Mouse (Mus musculus): ENCODE data around the gene Sv2a.
"Not testable (repeated sequence)": the region's sequence is repeated elsewhere in the genome, so short reads cannot be mapped to it uniquely, and the experiment has no call there.

Gene Sv2a

DNA sequence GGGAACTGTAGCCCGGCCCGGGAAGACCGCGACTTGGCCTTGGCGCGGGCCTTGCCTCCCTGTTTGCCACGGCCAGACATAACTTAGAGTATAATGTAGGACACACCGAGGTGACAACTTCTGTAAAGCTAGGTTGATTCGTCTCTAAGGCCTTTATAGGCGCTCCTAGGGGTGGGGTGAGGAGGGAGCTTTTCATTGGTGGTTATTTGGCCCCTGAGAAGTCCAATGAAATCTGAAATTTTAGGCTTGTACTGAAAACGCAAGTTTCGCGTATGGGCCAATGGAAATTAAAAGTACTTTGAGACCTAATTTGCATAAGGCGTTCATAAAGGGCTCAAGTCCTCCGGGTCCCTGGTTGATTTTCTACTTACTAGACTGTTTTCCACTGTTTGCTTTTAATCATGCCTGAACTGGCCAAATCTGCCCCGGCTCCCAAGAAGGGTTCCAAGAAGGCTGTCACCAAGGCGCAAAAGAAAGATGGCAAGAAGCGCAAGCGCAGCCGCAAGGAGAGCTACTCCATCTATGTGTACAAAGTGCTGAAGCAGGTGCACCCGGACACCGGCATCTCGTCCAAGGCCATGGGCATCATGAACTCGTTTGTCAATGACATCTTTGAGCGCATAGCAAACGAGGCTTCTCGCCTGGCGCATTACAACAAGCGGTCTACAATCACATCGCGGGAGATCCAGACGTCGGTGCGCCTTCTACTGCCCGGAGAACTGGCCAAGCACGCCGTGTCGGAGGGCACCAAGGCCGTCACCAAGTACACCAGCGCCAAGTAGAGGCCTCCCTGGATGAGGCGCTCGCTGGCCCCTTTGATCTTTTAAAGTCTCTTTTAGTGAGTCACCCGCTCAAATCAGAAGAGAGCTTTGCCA is 40.1 kb downstream of the Sv2a start, which contains the start of the genes Hist2h2ac and Hist2h2be:
Hist2h2ac (minus strand) TSS at position 116 of the 875 bp plus-strand sequence.
Hist2h2be (plus strand) TSS at position 355 of the 875 bp plus-strand sequence.
- DNase-seq (ENCODE audit: low read depth, low spot score) = peak; percentile 95

DNA sequence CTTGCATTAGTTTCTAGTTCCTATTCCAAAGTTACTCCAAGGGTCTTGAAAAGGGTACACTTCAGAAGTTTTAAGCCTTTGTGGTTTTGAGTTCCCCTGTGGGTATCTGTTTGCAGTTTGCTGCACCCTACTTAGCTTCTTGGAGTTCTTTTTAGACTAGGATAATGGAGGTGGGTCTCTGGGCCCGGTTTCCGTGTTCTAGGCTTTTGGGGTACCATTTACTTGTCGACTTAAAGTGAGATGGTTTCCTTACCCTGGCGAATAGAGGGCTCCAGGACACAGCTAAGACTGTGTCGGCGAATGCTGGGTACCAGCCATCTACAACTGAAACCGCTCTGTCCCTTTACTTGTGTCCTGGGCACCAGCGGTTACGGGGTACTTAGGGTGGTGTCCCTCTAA is 40.7 kb downstream of the Sv2a start:
- no peak for DNase-seq (ENCODE audit: low read depth, low spot score)

DNA sequence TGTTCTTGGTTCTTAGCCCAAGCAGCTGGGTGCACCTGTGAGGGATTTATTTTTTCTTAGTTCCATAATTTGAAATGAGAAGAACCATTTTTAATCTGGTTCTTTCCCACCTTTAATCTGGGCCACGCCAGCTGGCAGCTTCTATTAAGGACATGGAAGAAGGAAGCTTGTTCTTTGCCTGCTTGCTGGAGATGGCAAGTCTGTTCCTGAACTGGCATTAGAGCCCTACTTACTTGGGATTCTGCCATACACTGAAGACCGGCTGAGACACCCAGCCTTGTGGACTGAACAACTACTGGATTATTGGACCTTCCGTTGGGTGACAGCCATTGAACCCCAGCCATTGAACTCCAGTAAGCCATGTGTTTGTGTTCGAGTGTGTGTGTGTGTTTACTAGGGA is 41.8 kb downstream of the Sv2a start:
- DNase-seq (ENCODE audit: low read depth, low spot score) = no peak

GRCm38 (mm10) chr3:96225421-96225820 is 44.5 kb downstream of the Sv2a start:
- no peak for DNase-seq (ENCODE audit: low read depth, low spot score)

DNA sequence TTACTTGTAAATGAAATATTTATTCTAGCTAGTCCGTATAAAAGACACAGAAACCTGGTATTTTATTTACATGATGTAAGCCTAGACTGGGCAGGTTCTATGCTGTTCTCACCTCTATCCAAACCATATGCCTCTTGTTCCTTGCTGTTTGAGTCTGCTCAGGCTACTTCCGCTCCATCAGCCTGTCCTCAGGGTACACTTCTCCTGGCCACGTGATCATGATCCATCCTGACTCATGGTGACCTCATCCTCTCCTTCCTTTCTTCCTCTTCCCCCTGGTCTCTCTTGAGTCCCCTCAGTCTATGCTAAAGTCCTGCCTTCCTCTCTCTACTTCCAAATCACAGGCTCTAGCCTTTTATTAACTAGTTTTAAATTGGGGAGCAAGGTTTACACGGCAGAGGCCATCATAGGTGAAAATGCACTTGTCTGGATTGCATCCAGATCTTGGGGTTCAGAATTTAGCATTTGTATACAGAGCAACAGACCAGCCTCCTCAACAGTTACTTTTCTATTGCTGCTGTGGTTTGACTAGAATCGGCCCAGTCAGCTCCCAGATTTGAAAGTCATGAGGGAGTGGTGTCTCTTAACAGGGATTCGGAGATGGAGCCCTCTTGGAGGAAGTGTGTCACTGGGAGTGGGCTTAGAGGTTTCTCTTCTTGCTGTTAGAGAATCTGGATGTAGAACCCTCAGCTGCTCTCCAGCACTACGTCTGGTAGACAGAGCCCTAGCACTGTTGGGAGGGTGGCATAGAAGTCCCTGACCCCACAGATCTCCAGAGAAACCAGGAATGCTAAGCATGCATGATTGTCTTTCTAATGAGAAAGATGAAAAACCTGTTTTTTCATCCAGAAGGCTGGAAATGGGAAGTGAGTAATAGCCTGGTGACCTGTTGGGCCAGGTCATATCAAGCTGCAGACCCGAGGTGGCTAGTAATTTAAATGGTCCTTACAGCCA is 46.0 kb downstream of the Sv2a start:
- DNase-seq (ENCODE audit: low read depth, low spot score) = no peak

GRCm38 (mm10) chr3:96228828-96229227 is 47.9 kb downstream of the Sv2a start:
- no peak for DNase-seq (ENCODE audit: low read depth, low spot score)

GRCm38 (mm10) chr3:96230404-96230803 is 49.5 kb downstream of the Sv2a start:
- DNase-seq (ENCODE audit: low read depth, low spot score) = no peak

DNA sequence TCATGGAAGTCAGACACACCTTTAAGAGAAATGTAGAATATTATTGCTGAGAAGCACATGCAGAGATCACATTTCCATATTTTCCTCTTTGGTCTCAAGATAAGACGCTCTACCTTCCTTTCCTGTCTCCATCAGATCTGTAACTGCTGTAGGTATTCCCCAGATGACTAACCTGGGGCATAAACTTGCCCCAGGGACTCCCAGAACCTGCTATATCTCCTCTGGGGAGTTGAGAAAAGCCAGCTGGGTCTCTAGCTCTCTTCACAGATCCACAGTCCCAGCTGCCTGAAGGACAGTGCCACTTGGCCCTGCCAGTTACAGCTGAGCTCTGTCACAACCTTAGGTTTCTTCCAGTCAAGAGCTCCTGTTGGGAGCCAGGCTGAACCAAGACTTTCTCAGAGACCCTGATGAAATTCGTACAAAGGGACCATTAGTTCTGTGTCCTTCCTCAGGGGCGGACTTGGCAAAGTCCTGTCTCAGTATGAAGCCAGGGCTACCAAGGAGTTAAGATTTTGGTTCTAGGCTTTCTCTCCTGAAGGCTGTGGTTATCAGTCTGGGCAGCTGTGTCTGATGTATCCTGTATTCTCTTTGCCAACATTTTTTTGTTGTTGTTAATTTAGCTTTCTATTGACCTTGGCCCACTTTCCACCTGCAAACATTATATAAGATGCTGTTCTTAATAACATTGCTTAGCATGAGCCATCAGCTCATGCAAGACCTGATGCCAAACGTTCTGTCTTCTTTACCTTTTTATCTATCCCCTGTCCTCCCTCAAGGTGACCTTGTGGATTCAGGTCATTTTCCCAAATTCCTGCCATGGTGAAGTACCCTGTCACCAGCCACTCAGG is 50.2 kb downstream of the Sv2a start:
- DNase-seq (ENCODE audit: low read depth, low spot score) = no peak

DNA sequence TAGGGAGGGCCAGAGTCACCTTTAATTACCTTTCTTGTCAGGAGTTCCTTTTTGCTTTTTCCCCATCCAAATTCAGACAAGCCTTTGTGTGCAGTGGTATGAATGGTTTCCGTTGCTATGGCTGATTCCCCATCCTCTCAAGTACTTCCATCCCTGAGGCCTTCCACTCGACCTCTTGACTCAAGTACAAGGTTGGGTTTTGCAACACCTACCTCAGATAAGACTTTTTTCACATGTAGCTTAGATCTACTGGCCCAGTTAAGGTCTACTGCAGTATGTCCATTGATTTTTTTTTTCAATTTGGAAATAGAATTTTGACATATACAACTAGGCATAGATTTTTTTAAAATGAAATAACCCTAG is 50.8 kb downstream of the Sv2a start:
- DNase-seq (ENCODE audit: low read depth, low spot score) = no peak

- DNase-seq (ENCODE audit: low read depth, low spot score) = peak; percentile 35
Observed at GRCm38 (mm10) chr3:96234914-96235313, 54.0 kb downstream of the Sv2a start.

- DNase-seq (ENCODE audit: low read depth, low spot score) = no peak
Observed at GRCm38 (mm10) chr3:96235836-96236235, 54.9 kb downstream of the Sv2a start.

DNA sequence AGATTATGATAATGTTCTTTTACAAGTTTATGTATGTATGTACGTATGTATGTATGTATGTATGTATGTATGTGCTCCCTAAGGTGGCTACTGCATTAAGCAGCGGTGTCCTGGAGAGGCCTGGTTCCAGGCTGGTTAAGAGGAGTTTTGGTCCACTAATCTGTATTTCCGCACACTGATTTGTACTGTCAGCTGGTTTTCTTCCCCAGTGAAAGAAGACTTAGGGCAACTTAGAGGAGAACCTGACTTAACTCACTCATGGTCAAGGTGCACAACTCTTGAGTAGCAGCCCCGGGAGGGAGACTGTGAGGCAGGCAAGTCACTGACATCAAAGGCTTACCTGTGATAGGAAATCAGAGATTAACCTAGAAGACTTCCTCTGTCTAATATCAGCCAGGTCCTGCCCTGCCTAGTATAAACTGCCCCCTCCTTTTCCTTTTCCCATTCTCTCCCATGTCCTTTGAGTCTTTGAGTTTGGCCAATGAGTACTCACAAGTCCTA is 55.9 kb downstream of the Sv2a start:
- no peak for DNase-seq (ENCODE audit: low read depth, low spot score)

DNA sequence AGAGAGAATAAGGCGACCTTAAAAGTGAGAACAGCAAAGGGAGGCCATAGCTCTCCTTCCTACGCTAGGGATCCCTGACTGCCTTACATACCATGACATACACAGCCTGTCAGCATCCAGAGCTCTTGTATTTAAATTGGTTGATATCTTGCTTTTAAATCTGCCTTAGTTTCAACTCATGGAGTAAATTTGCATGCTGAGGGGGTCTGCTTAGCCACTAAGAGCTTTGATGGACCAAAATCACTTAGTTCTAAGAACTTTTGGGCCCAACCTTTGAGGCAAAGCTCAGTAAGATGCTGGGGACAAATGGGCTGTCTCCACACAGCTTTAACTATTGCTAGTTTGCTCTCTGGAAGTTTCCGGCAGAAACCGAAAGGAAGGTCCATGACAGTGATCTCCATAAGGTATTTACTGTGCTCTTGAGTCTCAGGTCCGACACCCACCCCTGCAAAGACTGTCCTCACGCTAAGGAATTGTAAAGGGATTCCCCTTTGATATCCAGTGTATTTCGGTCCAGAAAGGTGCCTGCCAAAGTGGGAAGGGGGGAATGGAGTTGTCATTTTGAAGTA is 56.5 kb downstream of the Sv2a start:
- peak; percentile 16 for DNase-seq (ENCODE audit: low read depth, low spot score)

DNA sequence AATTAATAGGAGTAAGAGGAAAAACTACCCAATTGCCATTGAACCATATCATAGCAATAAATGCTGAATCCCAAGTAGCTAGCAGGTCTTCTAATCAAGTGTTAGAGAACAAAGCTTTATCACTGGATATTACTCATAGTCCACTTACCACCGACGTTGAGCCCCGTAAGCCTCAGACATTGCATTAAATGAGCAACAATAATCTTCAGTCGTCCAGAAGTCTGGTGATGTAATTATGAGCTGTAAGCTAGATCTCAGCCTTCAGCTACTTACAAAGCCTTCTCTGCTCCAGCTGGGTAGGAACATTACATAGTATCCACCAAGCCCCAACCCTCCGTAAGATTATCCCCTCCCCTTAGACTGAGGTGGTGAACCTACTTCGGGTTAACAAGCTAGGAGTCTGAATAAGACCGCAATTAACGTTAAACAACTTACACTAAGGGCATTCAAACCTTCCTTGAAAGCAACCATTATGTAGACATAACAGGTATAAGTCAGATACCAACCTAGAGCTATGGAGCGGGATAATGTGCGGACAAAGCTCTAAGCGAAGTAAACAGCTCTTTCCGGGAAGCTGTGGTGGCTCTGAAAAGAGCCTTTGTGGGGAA is 57.1 kb downstream of the Sv2a start:
- DNase-seq (ENCODE audit: low read depth, low spot score) = peak; percentile 29

GRCm38 (mm10) chr3:96238954-96239793 is 58.2 kb downstream of the Sv2a start, which contains the start of gene Hist2h3c2:
Hist2h3c2 (minus strand) TSS chr3:96239127.
- DNase-seq (ENCODE audit: low read depth, low spot score) = not testable (repeated sequence)

- peak; percentile 74 for DNase-seq (ENCODE audit: low read depth, low spot score)
Observed at GRCm38 (mm10) chr3:96239949-96240798, 59.2 kb downstream of the Sv2a start, which contains the start of gene Hist2h2aa2. Hist2h2aa2 (minus strand) TSS chr3:96240276.

DNA sequence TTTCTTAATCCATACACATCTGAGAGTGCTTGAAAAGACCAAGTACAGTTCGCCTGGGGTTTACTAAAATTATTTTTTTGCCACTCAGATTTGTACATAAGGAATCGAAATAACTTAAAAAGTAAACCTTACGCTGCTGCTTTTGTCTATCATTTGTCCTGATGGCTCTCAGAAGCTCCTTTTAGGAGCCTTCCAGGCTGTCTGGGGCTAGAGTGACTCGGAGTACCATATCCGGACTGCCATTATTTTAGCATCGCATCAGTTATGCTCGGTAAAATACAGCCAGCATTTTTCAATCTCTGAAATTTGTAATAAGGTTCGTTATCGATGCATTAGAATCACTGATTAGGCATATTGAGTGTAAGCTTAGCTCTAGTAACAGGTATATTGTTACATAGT is 59.8 kb downstream of the Sv2a start:
- no peak for DNase-seq (ENCODE audit: low read depth, low spot score)

GRCm38 (mm10) chr3:96243921-96244572 is 63.1 kb downstream of the Sv2a start:
- no peak for DNase-seq (ENCODE audit: low read depth, low spot score)
